Mouse (Mus musculus) neural tube, embryonic 11.5 days (tissue): ENCODE measurements at regions not wholly inside any gene's neighbourhood (a gene's known extent, or its start where the extent isn't known, plus 50 kb on each side); places are given as distances from the start of the nearest gene placed in this dataset.

Experiments used
- ATAC-seq: fragments of 200-750 bp; cut with Nextera tagmentation; 2 replicates; pipeline ENCODE4 v1.8.0; 2017; ENCODE audit warnings: moderate number of reproducible peaks, mild to moderate bottlenecking, moderate TSS enrichment, moderate library complexity; ENCODE audit not compliant: insufficient read depth, low FRiP score, low TSS enrichment
- DNase-seq: peaks from one replicate; pipeline ENCODE4 v3.0.0-alpha.2; 2015; ENCODE audit warnings: low spot score
- H3K27ac ChIP-seq: fragments of 300-500 bp; sonication (generic); 2 replicates; pipeline ENCODE4 v1.5.1; 2014; ENCODE audit warnings: low read depth, mild to moderate bottlenecking, low read length
- H3K27me3 ChIP-seq: fragments of 300-500 bp; sonication (generic); 2 replicates; pipeline ENCODE4 v1.6.1; 2014; ENCODE audit warnings: mild to moderate bottlenecking, low read length, mixed read lengths; ENCODE audit not compliant: control insufficient read depth, insufficient read depth
- H3K36me3 ChIP-seq: fragments of 300-500 bp; sonication (generic); 2 replicates; pipeline ENCODE4 v1.6.1; 2014; ENCODE audit warnings: mild to moderate bottlenecking, low read length, moderate library complexity, mixed read lengths; ENCODE audit not compliant: control insufficient read depth, insufficient read depth
- H3K4me1 ChIP-seq: fragments of 300-500 bp; sonication (generic); 2 replicates; pipeline ENCODE4 v1.6.1; 2014; ENCODE audit warnings: low read length, mixed read lengths; ENCODE audit not compliant: control insufficient read depth, insufficient read depth
- H3K4me2 ChIP-seq: fragments of 300-500 bp; sonication (generic); 2 replicates; pipeline ENCODE4 v1.6.1; 2014; ENCODE audit warnings: low read depth, mild to moderate bottlenecking, moderate library complexity
- H3K4me3 ChIP-seq: fragments of 300-500 bp; sonication (generic); 2 replicates; pipeline ENCODE4 v1.5.1; 2014; ENCODE audit warnings: low read depth, low read length
- H3K9ac ChIP-seq: fragments of 300-500 bp; sonication (generic); 2 replicates; pipeline ENCODE4 v1.6.1; 2014; ENCODE audit warnings: mild to moderate bottlenecking, low read length
- H3K9me3 ChIP-seq: fragments of 300-500 bp; sonication (generic); 2 replicates; pipeline ENCODE4 v1.6.1; 2016; ENCODE audit warnings: low read length; ENCODE audit not compliant: control insufficient read depth
- WGBS: fragments of 180-500 bp; shearing (Covaris S2); extraction: QIAGEN DNeasy Blood & Tissue Kit; methylation state at CpG from one replicate; pipeline ENCODE4 v1.1.7; 2014; 5-methylcytosine and 5-hydroxymethylcytosine counted together

DNA sequence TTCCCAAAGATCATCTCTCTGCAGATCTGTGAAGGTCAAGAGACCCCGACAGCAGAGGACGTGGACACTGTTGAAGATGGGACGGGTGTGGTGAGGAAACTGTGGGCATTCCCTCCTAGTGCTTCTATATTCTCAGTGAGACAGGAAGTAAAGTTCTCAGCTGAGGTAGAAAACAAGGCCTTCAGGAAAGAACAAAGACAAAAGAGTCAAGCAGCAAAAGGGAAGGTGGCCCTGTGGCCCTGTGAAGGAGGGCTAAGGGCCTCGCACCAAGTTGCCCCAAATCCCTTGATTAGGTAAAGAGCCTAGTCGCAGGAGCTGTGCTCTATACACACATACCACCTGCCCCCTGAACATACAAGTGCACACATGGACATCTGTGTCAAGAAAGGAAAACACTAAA lies 66.8 kb upstream of the Thy1 start:
- H3K9me3 ChIP-seq, result no peaks in the 10 kb centered on the region
- H3K27ac ChIP-seq, result no peak overlapping the region
- no peak overlapping the region for H3K4me2 ChIP-seq
- 93% methylated on average over 5 of the region's 5 CpGs for WGBS
- H3K36me3 ChIP-seq, result no peaks in the 10 kb centered on the region
- H3K4me3 ChIP-seq, result no peak overlapping the region
- peaks cover 1% of the 10 kb centered on the region for H3K4me1 ChIP-seq
- no peaks in the 10 kb centered on the region for H3K27me3 ChIP-seq
- ATAC-seq (no peak), DNase-seq (no peak)
- no peak overlapping the region for H3K9ac ChIP-seq

DNA sequence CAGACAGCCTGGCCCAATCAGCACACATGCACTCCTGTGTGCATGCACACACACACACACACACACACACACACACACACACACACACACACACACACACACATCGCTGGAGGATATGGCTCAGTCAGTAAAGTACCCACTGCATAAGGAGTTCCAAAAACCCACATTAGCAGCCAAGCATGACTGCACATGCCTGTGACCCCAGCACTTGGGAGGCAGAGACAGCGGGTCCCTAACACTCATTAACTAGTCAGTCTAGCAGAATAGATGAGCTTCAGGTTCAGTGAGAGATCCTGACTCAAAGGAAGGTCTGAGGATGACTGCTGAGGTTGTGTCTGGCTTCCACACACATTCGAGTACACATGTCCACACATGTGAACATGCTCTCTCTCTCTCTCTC lies 65.4 kb upstream of the Thy1 start:
- H3K4me1 ChIP-seq, result no peaks in the 10 kb centered on the region
- no peaks in the 10 kb centered on the region for H3K9me3 ChIP-seq
- no peak overlapping the region for H3K4me2 ChIP-seq
- H3K9ac ChIP-seq, result no peak overlapping the region
- H3K27me3 ChIP-seq, result no peaks in the 10 kb centered on the region
- 77% methylated on average over 3 of the region's 3 CpGs for WGBS
- H3K4me3 ChIP-seq, result no peak overlapping the region
- DNase-seq (no peak), ATAC-seq (no peak)
- no peak overlapping the region for H3K27ac ChIP-seq
- no peaks in the 10 kb centered on the region for H3K36me3 ChIP-seq

DNA sequence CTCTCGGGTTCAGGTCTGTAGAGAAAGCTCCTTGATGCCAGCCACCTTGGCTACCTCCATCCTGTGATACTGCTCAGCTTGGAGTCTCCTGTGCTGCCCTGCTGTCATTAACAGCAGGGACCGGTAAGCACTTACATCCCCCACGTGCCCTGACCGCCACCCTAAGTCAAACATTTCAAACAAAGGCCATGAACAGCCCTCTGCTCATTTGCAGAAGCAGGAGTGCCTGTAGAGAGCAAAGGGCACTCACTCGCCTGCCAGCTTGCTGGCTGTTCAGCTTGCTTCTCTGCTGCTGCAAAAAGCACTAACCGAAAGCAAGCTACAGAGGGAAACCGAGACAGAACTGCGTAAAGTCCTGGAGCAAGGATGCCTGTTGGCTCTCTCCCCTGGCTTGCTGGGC lies 61.8 kb upstream of the Thy1 start:
- Histone ChIP-seq H3K4me1 (no peaks in the 10 kb centered on the region), H3K4me2 (no peak overlapping the region), H3K9ac (no peak overlapping the region), H3K9me3 (no peaks in the 10 kb centered on the region), H3K36me3 (no peaks in the 10 kb centered on the region), H3K27me3 (no peaks in the 10 kb centered on the region), H3K4me3 (no peak overlapping the region), H3K27ac (no peak overlapping the region)
- WGBS, result 35% methylated on average over 8 of the region's 8 CpGs
- ATAC-seq (no peak), DNase-seq (no peak)

DNA sequence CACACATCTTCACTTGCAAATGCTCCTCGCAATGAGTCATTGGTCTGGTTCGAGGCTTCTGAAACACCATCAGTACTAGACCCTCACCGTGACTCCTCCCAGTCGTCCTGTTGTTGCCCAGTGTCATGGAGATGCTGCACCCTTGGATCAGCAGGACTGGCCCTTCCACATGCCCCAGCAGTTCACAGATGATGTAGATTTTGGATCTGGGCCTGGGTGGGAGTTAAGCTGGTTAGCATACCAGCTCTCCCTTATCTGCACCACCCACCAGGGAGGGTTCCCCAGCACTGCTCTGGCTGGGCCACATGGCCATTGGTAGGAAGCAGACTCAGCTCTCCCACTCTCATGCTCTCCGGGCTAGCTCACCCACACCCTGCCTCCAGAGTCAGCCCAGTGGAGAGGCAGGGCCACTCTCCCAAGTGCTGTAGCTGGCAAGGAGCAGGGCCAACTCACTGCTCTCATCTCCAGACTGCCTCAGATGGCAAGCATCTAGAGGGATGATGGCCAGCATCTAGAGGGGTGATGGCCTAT lies 60.8 kb upstream of the Thy1 start:
- DNase-seq (no peak), ATAC-seq (no peak)
- Histone ChIP-seq H3K27me3 (no peaks in the 10 kb centered on the region), H3K4me2 (no peak overlapping the region), H3K9ac (no peak overlapping the region), H3K36me3 (no peaks in the 10 kb centered on the region), H3K4me3 (no peak overlapping the region), H3K4me1 (no peaks in the 10 kb centered on the region), H3K27ac (no peak overlapping the region), H3K9me3 (no peaks in the 10 kb centered on the region)
- 74% methylated on average over 5 of the region's 5 CpGs for WGBS

DNA sequence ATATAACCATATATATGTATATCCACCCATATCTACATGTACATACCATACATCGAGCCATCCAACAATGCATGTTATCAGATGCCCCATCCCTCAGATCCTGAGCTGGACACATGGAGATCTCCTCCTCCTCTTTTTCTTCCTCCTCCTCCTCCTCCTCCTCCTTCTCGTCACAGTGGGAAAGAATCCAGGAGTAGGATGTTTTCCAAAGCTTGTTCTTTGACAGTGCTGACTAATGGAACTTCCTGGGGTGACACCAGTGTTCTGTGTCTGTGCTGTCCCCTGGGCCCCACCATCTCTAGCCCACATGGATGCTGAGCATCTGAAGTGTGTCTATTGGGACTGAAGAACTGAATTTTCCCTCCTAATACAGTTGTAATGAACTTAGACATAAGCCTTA lies 60.0 kb upstream of the Thy1 start:
- H3K36me3 ChIP-seq, result no peaks in the 10 kb centered on the region
- H3K4me1 ChIP-seq, result no peaks in the 10 kb centered on the region
- no peak for DNase-seq
- no peaks in the 10 kb centered on the region for H3K27me3 ChIP-seq
- no peak overlapping the region for H3K27ac ChIP-seq
- WGBS, result 65% methylated on average over 2 of the region's 2 CpGs
- no peaks in the 10 kb centered on the region for H3K9me3 ChIP-seq
- no peak overlapping the region for H3K4me3 ChIP-seq
- H3K4me2 ChIP-seq, result no peak overlapping the region
- ATAC-seq, result no peak
- no peak overlapping the region for H3K9ac ChIP-seq

DNA sequence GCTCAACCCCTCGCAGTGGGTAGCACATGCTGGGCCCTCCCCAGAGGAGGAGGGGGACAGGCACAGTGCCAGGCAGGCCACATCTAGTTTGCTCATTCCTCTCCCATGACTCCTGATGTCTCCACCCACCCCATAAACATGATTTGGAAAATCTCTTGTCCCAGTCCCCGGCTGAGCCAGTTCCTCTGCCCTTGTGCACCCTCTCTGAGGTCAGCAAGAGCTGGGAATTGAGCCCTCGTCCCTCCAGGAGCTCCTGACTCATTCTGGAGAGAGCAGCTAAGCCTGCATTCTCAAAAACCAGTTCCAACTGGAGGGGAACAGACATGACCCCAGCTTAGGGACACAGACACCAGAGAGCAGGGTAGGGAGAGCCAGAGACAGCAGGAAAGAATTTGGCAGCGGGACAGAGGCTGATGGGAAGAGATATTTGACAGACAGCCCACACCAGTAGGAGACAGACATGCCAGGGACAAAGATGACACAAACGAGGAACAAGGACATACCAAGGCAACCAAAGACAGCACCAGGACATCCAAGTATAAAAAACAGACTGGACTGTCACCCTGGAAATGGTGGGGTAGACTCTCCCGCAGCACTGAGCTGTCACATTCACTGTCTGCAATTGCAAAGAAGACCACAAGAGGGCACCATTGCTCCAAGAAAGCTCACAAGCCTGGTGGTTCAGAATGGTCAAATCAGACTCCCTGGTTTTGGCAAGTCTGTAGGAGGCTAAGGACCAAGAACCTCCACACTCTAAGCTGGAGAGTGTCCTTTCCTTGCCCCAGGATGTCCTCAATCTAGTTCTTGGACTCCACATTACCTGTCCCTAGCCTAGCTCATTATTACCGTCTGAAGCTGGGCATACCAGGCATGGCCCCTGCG lies 58.8 kb upstream of the Thy1 start:
- no peaks in the 10 kb centered on the region for H3K27me3 ChIP-seq
- no peaks in the 10 kb centered on the region for H3K36me3 ChIP-seq
- no peaks in the 10 kb centered on the region for H3K9me3 ChIP-seq
- no peak overlapping the region for H3K4me2 ChIP-seq
- peak; percentile 86 for DNase-seq
- ATAC-seq, result no peak
- no peak overlapping the region for H3K4me3 ChIP-seq
- no peak overlapping the region for H3K27ac ChIP-seq
- 47% methylated on average over 8 of the region's 8 CpGs for WGBS
- no peak overlapping the region for H3K9ac ChIP-seq
- H3K4me1 ChIP-seq, result no peaks in the 10 kb centered on the region

DNA sequence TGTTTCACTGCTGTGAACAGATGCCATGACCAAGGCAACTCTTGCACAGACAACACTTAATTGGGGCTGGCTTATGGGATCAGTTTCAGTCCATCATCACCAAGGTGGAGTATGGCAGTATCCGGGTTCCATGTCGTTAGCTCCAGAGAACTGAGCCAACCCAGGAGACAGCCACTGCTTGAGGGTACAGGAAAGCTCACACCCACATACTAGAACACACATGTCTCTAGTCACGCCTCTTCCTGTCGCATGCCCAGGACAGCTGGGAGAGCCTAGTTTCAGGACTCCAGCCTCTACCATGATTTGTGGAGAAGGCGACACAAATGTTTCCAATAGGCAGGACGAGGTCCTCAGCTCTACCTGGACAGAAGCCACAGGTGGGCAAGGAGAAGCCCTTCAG lies 55.2 kb upstream of the Thy1 start:
- WGBS, result 89% methylated on average over 6 of the region's 6 CpGs
- ATAC-seq (no peak), DNase-seq (no peak)

DNA sequence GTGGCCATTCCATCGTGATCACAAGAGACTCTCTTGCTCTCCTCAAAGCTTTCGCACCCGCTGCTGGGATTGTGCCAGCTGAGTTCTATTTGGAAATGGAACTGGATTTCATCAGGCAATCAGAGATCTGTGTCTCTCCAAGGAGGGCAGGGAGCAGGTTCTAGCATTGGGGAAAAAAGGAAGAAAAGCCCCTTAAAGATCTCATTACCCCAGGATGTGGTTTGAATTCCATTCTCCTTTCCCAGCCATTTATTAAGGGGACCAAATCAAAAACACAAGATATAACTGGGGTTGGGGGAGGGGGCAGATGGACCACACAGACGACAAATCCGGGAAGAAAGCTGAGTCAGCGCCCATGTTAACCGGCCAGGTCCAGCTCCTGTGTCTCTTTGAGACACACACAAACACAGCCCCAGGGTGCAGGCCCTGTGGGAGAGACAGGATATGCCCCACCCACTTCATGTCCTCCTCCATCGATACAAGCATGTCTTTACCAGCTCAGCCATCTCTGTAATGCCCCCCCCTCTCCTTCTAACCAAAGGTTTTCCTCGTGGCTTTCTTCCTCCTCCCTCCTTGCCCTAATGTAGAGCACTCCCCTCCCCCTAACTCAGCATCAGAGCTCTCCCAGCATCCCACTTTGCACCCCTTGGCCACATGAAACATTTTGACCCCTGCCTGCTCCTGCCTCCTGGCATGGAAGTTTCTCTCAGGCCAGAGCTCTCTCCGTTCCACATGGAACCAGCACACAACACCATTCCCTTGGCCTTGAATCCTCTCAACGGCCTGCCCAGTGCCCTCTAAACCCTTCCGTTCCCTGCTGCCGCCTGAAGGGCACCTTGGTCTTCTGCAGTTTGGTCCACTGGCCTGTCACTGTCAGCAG lies 54.0 kb upstream of the Thy1 start:
- WGBS, result 52% methylated on average over 13 of the region's 13 CpGs
- no peak for DNase-seq
- Histone ChIP-seq H3K9ac (no peak overlapping the region), H3K4me3 (no peak overlapping the region), H3K9me3 (no peaks in the 10 kb centered on the region), H3K36me3 (no peaks in the 10 kb centered on the region), H3K4me1 (peaks cover 13% of the 10 kb centered on the region), H3K4me2 (no peak overlapping the region), H3K27ac (no peak overlapping the region), H3K27me3 (no peaks in the 10 kb centered on the region)
- ATAC-seq, result no peak

More for the DNA sequence above, 55.2 kb upstream of the Thy1 start:
- Histone ChIP-seq H3K27ac (no peak overlapping the region), H3K36me3 (no peaks in the 10 kb centered on the region), H3K9ac (no peak overlapping the region), H3K27me3 (no peaks in the 10 kb centered on the region), H3K4me3 (no peak overlapping the region), H3K9me3 (no peaks in the 10 kb centered on the region), H3K4me1 (peaks cover under 1% of the 10 kb centered on the region; the same call in 1 of the 2 replicates), H3K4me2 (no peak overlapping the region)
